Mouse (Mus musculus) stomach, postnatal 0 days (tissue): Measurements from ENCODE around the gene BC048562.

Source experiments
- CTCF ChIP-seq: IDR thresholded peaks from 2 replicates; pipeline ENCODE4 v1.5.1; 2016; ENCODE audit warnings: antibody characterized with exemption, low read depth, mild to moderate bottlenecking, moderate library complexity
- EP300 ChIP-seq: optimal IDR thresholded peaks from 2 replicates; pipeline ENCODE3; 2016; ENCODE audit warnings: antibody characterized with exemption

- TF ChIP-seq CTCF, result no peak
- TF ChIP-seq EP300, result no peak
Observed at GRCm38 (mm10) chr9:108394191-108394590, 42.1 kb upstream of the BC048562 start.
